Mouse (Mus musculus): ENCODE data around the gene Pigr. TPM values are rescaled to one million over a fixed set of nuclear protein-coding genes. Genes with fewer than 3 reads are reported as not detected.

Gene Pigr
- polyA plus RNA-seq, 1 experiment from 2014 or later: 0.14 TPM

- Histone ChIP-seq H3K4me1 (replicated peaks; ENCODE audit: control insufficient read depth, insufficient read depth, low read length) (no peaks in the 10 kb centered on the region), H3K4me3 (ENCODE audit: low read length) (no peak overlapping the region), H3K27me3 (ENCODE audit: control insufficient read depth, insufficient read depth, low read depth, low read length) (no peaks in the 10 kb centered on the region), H3K27ac (ENCODE audit: low read length) (no peak overlapping the region), H3K36me3 (ENCODE audit: control insufficient read depth, insufficient read depth, low read length) (no peaks in the 10 kb centered on the region), H3K9me3 (ENCODE audit: control insufficient read depth, low read length) (no peaks in the 10 kb centered on the region), H3K4me2 (ENCODE audit: low read depth, low read length) (no peak overlapping the region), H3K9ac (ENCODE audit: low read length) (no peak overlapping the region)
- ATAC-seq (ENCODE audit: low read depth): no peak
- WGBS: 91% methylated on average over 2 of the region's 2 CpGs
These were observed 27.1 kb upstream of the Pigr start for GRCm38 (mm10) chr1:130799399-130799798.

DNA sequence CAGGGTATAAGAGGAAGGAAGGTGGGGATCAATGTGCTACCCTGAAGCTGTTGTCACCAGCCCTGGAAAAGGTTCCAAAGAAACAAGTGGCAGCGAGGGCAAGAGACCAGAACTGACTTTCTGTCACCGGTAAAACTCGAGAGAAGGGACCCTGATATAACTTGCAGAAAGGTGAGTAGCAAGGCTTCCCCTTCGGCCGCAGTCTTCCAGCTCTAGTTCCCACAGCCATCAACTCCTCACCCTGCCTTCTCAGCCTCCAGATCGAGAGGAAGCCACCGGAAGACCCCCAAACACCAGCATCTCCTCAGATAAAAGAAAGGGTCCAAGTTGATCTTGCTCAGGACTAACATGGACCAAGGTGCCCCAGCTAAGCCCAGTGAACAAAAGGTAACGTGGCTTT is 25.9 kb upstream of the Pigr start, which contains the start of gene Fcamr:
Fcamr (plus strand) TSS at position 301 of the 400 bp plus-strand sequence.
- Histone ChIP-seq H3K36me3 (ENCODE audit: control insufficient read depth, insufficient read depth, low read length) (no peaks in the 10 kb centered on the region), H3K9me3 (ENCODE audit: control insufficient read depth, low read length) (no peaks in the 10 kb centered on the region), H3K4me1 (replicated peaks; ENCODE audit: control insufficient read depth, insufficient read depth, low read length) (no peaks in the 10 kb centered on the region), H3K27ac (ENCODE audit: low read length) (no peak within 1 kb of the TSS), H3K4me3 (ENCODE audit: low read length) (no peak within 1 kb of the TSS), H3K4me2 (ENCODE audit: low read depth, low read length) (no peak within 1 kb of the TSS), H3K9ac (ENCODE audit: low read length) (no peak within 1 kb of the TSS), H3K27me3 (ENCODE audit: control insufficient read depth, insufficient read depth, low read depth, low read length) (no peaks in the 10 kb centered on the region)
- 75% methylated on average over 8 of the region's 8 CpGs for WGBS
- ATAC-seq (ENCODE audit: low read depth): no peak

- 72% methylated on average over 2 of the region's 2 CpGs for whole genome bisulfite sequencing
- ATAC-seq (ENCODE audit: low read depth): no peak
- H3K27me3 ChIP-seq (ENCODE audit: control insufficient read depth, insufficient read depth, low read depth, low read length): no peaks in the 10 kb centered on the region
- H3K9ac ChIP-seq (ENCODE audit: low read length): no peak overlapping the region
- H3K4me1 ChIP-seq (replicated peaks; ENCODE audit: control insufficient read depth, insufficient read depth, low read length): no peaks in the 10 kb centered on the region
- H3K4me3 ChIP-seq (ENCODE audit: low read length): no peak overlapping the region
- H3K36me3 ChIP-seq (ENCODE audit: control insufficient read depth, insufficient read depth, low read length): no peaks in the 10 kb centered on the region
- H3K4me2 ChIP-seq (ENCODE audit: low read depth, low read length): no peak overlapping the region
- H3K27ac ChIP-seq (ENCODE audit: low read length): no peak overlapping the region
- H3K9me3 ChIP-seq (ENCODE audit: control insufficient read depth, low read length): no peaks in the 10 kb centered on the region
These were observed 25.0 kb upstream of the Pigr start for GRCm38 (mm10) chr1:130801511-130801910.

- no peaks in the 10 kb centered on the region for H3K27me3 ChIP-seq (ENCODE audit: control insufficient read depth, insufficient read depth, low read depth, low read length)
- ATAC-seq (ENCODE audit: low read depth): no peak
- no peak overlapping the region for H3K27ac ChIP-seq (ENCODE audit: low read length)
- no peaks in the 10 kb centered on the region for H3K36me3 ChIP-seq (ENCODE audit: control insufficient read depth, insufficient read depth, low read length)
- H3K4me1 ChIP-seq (replicated peaks; ENCODE audit: control insufficient read depth, insufficient read depth, low read length): no peaks in the 10 kb centered on the region
- H3K4me2 ChIP-seq (ENCODE audit: low read depth, low read length): no peak overlapping the region
- H3K4me3 ChIP-seq (ENCODE audit: low read length): no peak overlapping the region
- no peak overlapping the region for H3K9ac ChIP-seq (ENCODE audit: low read length)
- 37% methylated on average over 6 of the region's 6 CpGs for WGBS
- no peaks in the 10 kb centered on the region for H3K9me3 ChIP-seq (ENCODE audit: control insufficient read depth, low read length)
These were observed 23.5 kb upstream of the Pigr start for GRCm38 (mm10) chr1:130802976-130803375.

- Histone ChIP-seq H3K36me3 (ENCODE audit: control insufficient read depth, insufficient read depth, low read length) (no peaks in the 10 kb centered on the region), H3K27me3 (ENCODE audit: control insufficient read depth, insufficient read depth, low read depth, low read length) (no peaks in the 10 kb centered on the region), H3K4me1 (replicated peaks; ENCODE audit: control insufficient read depth, insufficient read depth, low read length) (no peaks in the 10 kb centered on the region), H3K9ac (ENCODE audit: low read length) (no peak overlapping the region), H3K4me2 (ENCODE audit: low read depth, low read length) (no peak overlapping the region), H3K9me3 (ENCODE audit: control insufficient read depth, low read length) (no peaks in the 10 kb centered on the region), H3K4me3 (ENCODE audit: low read length) (no peak overlapping the region), H3K27ac (ENCODE audit: low read length) (no peak overlapping the region)
- peak; percentile 28; the same call in 1 of the 2 replicates for ATAC-seq (ENCODE audit: low read depth)
- WGBS: 43% methylated on average over 6 of the region's 6 CpGs
These were observed 22.2 kb upstream of the Pigr start for GRCm38 (mm10) chr1:130804279-130804678.

DNA sequence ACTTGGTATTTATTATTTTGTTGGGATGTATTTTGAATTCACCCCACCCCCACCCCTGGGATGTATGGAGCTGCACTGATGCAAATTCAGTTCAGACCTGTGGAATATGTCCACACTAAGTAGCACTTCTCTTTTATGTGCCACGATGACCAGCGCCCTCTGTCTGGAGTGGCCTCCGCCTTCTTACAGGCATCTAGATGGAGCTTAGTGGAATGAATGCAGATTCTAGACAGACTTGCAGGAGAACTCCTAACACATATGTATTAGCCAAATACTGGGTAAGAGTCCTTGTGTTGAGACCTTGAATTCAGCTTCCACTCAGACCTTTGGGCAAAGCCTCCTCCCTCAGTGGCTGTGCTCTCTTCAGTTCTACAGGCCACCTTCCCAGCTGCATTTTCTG is 15.6 kb upstream of the Pigr start:
- WGBS: 74% methylated on average over 3 of the region's 3 CpGs
- no peak for ATAC-seq (ENCODE audit: low read depth)
- Histone ChIP-seq H3K36me3 (ENCODE audit: control insufficient read depth, insufficient read depth, low read length) (no peaks in the 10 kb centered on the region), H3K4me3 (ENCODE audit: low read length) (no peak overlapping the region), H3K9me3 (ENCODE audit: control insufficient read depth, low read length) (no peaks in the 10 kb centered on the region), H3K9ac (ENCODE audit: low read length) (no peak overlapping the region), H3K27me3 (ENCODE audit: control insufficient read depth, insufficient read depth, low read depth, low read length) (no peaks in the 10 kb centered on the region), H3K4me1 (replicated peaks; ENCODE audit: control insufficient read depth, insufficient read depth, low read length) (no peaks in the 10 kb centered on the region), H3K4me2 (ENCODE audit: low read depth, low read length) (no peak overlapping the region), H3K27ac (ENCODE audit: low read length) (no peak overlapping the region)

- Histone ChIP-seq H3K4me3 (ENCODE audit: low read length) (no peak overlapping the region), H3K27me3 (ENCODE audit: control insufficient read depth, insufficient read depth, low read depth, low read length) (no peaks in the 10 kb centered on the region), H3K9ac (ENCODE audit: low read length) (no peak overlapping the region), H3K9me3 (ENCODE audit: control insufficient read depth, low read length) (no peaks in the 10 kb centered on the region), H3K27ac (ENCODE audit: low read length) (no peak overlapping the region), H3K36me3 (ENCODE audit: control insufficient read depth, insufficient read depth, low read length) (no peaks in the 10 kb centered on the region), H3K4me1 (replicated peaks; ENCODE audit: control insufficient read depth, insufficient read depth, low read length) (no peaks in the 10 kb centered on the region), H3K4me2 (ENCODE audit: low read depth, low read length) (no peak overlapping the region)
- no peak for ATAC-seq (ENCODE audit: low read depth)
- WGBS: 61% methylated on average over 17 of the region's 17 CpGs
These were observed 15.2 kb upstream of the Pigr start for GRCm38 (mm10) chr1:130811316-130811715.

DNA sequence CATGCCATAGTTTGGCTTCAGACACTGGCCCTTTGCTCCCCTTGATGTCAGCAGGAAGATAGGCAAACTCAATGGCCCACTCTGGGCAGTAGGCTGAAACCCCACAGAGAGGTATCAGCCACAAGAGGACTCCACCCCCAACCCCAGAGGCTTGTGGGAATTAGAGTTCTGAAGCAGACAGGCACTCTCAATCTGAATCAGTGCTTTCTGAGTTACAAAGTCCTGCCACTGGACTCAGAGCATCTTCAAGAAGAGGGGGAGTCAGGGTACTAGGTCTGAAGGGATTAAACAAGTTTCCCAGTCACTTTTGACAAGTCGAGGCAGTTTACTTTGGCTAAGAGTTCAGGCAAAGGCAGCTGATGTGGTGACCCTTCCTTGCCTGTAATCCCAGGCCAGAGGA is 6.7 kb upstream of the Pigr start:
- no peak overlapping the region for H3K4me2 ChIP-seq (ENCODE audit: low read depth, low read length)
- no peaks in the 10 kb centered on the region for H3K4me1 ChIP-seq (replicated peaks; ENCODE audit: control insufficient read depth, insufficient read depth, low read length)
- H3K36me3 ChIP-seq (ENCODE audit: control insufficient read depth, insufficient read depth, low read length): no peaks in the 10 kb centered on the region
- no peak overlapping the region for H3K4me3 ChIP-seq (ENCODE audit: low read length)
- no peak overlapping the region for H3K9ac ChIP-seq (ENCODE audit: low read length)
- ATAC-seq (ENCODE audit: low read depth): no peak
- WGBS: 58% methylated on average over 1 of the region's 1 CpGs
- no peaks in the 10 kb centered on the region for H3K9me3 ChIP-seq (ENCODE audit: control insufficient read depth, low read length)
- no peaks in the 10 kb centered on the region for H3K27me3 ChIP-seq (ENCODE audit: control insufficient read depth, insufficient read depth, low read depth, low read length)
- no peak overlapping the region for H3K27ac ChIP-seq (ENCODE audit: low read length)

- Histone ChIP-seq H3K9me3 (ENCODE audit: control insufficient read depth, low read length) (no peaks in the 10 kb centered on the region), H3K9ac (ENCODE audit: low read length) (no peak overlapping the region), H3K4me3 (ENCODE audit: low read length) (no peak overlapping the region), H3K4me2 (ENCODE audit: low read depth, low read length) (no peak overlapping the region), H3K27me3 (ENCODE audit: control insufficient read depth, insufficient read depth, low read depth, low read length) (no peaks in the 10 kb centered on the region), H3K27ac (ENCODE audit: low read length) (no peak overlapping the region), H3K36me3 (ENCODE audit: control insufficient read depth, insufficient read depth, low read length) (no peaks in the 10 kb centered on the region), H3K4me1 (replicated peaks; ENCODE audit: control insufficient read depth, insufficient read depth, low read length) (no peaks in the 10 kb centered on the region)
- 60% methylated on average over 7 of the region's 7 CpGs for WGBS
- ATAC-seq (ENCODE audit: low read depth): peak; percentile 56; the same call in 1 of the 2 replicates
These were observed 6.0 kb upstream of the Pigr start for GRCm38 (mm10) chr1:130820316-130821148.

Measured in lung, embryonic 16.5 days (tissue).